Mouse (Mus musculus): ENCODE data around the gene Rere.
"Not testable (repeated sequence)": the region's sequence is repeated elsewhere in the genome, so short reads cannot be mapped to it uniquely, and the experiment has no call there.

Rere gene

GRCm38 (mm10) chr4:150255181-150255580 lies 26.3 kb upstream of the Rere start:
- no peak for DNase-seq

GRCm38 (mm10) chr4:150257252-150258204 lies 23.9 kb upstream of the Rere start:
- peak; percentile 90 for DNase-seq

- no peak for DNase-seq
Observed at GRCm38 (mm10) chr4:150258388-150258787, 23.1 kb upstream of the Rere start.

DNA sequence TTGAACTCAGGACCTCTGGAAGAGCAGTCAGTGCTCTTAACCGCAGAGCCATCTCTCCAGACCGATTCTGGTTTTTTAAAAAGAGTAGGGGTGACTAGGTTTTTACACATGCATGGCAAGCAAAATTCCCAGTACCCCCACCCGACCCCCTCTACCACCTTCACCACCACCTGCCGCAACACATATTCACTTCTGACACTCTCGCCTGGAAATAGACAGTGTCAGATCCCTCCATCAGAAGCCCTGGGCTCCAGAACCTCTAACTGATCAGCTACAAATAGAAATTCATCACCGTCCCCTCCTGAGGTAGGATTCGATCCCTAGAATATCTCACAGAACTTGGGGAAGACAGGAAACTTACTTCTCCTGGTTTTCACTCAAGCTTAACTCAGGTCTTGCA lies 21.9 kb upstream of the Rere start:
- no peak for DNase-seq

DNA sequence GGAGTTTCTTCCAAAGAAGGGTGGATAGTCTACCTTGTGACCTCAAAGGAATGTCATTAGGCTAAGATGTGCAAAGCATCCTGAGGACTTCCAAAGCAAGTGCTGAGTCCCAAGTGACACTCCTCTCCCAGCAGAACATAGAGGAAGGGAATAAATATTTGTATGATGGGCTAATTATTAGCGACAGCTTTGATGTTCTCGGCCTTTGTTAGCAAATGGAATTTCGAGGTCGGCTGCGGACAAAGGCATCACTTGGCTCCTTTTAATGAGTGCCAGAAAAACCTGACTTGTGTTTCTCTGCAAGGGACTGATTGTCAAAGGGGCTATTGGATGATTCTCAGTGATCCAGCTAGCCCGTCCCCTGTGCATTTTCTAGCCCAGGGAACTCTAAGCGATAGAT lies 21.3 kb upstream of the Rere start:
- no peak for DNase-seq

DNA sequence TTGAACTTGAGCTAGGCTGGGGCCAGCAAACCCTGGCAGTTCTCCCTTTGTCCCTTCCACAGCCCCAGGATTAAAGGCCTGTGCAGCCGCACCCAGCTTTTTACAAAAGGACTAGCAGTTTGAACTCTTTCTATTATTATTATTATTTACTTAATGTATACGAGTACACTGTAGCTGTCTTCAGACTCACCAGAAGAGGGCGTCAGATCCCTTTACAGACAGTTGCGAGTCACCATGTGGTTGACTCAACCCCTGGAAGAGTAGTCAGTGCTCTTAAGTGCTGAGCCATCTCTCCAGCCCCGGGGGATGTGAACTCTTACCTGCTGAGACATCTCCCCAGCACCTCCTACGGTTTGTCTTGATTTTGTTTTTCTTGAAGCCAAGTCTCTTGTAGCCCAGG lies 20.7 kb upstream of the Rere start:
- no peak for DNase-seq

DNA sequence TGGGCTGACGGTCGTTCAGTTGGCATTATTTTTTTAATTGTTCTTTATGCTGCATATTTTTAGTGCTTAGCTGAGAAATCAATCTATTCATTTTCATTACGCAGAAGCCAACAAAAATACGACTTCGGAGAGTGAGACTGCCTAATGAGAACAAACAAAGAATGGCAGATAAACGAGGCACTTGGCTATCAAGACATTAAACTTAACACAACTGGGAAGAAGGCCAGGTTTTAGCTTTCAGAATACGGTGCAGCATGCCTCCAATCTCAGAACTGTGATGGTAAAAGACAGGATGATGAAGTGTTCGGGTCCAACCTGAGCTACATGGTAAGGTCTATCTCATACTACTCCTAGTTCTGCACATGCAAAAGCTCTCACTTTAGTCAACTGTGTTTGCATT lies 19.1 kb upstream of the Rere start:
- no peak for DNase-seq

GRCm38 (mm10) chr4:150264903-150265302 lies 16.5 kb upstream of the Rere start:
- peak; percentile 64 for DNase-seq

GRCm38 (mm10) chr4:150265471-150265870 lies 16.0 kb upstream of the Rere start:
- DNase-seq = no peak

DNA sequence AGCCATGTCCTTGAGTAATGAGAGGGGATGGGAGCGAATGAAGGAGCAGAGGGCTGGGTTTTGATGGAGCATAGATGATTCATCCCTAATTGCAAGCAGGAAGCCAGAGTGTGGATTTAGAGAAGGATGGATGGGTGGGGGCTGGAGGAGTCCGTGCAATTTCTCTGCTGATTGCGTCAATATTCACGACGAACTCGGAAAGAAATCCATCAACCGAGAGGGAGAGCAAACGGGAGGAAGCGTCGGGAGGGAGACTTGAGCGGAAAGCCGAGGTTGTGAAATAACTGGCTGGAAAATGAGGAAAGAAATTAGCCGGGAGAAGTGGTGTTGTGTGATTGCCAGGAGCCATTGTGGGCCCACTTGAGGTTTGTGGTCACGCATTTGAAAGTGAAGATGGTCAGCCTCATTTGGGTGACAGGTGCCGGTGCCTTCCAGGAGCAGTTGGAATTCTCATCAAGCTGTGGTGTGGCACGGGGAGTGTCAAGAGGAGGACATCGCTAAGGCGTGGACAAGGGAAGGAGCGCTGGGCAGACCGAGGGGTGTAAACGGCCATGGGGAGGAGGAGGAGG lies 14.7 kb upstream of the Rere start:
- no peak for DNase-seq

DNA sequence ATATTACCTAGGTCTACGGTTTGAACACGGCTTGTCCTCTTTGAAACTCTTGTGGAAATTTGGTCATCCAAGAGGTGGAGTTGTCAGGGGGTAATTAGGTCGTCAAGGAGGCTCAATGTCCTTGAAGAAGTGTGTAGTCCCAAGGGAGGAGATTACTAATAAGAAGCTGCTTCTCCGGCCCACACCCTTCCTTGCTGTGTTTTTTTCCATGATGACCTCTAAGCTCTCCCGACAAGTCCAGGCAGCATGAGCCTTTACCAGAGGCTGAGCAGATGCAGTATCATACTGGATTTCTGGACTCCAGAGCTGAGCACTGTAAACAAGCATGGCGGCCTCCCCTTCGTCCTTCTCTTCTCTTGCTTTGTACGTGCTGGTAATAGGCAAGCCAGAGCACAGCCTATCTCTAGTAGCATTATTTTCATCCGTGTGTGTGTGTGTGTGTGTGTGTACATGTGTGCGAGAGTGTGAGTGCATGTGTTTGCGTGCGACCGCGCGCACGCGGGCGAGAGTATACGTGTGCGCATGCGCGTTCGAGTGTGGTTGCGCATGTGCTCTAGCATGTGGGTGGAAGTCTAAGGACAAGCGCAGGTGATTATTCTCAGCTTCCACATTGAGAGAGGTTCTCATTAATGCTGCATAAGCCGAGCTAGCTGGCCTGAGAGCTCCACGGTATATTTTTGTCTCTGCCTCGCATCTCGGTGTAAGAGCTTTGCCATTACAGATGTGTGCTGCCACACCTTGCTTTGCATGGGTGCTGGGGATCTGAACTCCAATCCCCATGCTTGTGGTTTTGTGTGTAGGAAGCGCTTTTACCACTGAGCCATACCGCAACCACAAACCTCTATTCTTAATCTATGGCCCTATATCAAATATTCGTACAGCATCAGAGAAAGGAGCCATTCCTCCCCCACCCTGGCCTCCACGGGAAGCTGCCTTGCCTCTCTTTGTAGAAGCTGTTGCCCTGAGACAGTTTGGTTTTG lies 12.5 kb upstream of the Rere start:
- DNase-seq = no peak

DNA sequence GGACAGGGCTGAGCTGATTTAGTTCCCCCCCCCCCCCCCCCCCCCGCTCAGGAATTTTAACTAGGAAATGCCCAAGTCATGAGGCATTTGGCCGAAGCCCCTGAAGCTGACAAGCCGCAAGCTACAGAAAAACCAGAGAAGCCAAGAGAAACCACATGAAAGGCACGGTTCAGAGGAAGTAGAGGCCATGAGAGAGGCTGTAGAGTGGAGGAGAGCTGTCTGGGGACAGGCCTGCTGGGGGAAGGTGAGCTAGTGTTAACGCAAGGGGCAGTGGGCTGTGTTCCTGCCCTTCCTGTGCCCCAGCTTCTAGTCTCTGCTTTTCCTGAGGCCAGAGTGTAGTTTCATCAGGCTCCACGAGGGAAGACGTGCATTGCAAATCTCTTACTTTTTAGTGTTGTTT lies 11.8 kb upstream of the Rere start:
- DNase-seq = no peak

- not testable (repeated sequence) for DNase-seq
Observed at GRCm38 (mm10) chr4:150270718-150271117, 10.7 kb upstream of the Rere start.

- peak; percentile 96 for DNase-seq
Observed at GRCm38 (mm10) chr4:150272725-150273124, 8.7 kb upstream of the Rere start.

- DNase-seq = no peak
Observed at GRCm38 (mm10) chr4:150275531-150275930, 5.9 kb upstream of the Rere start.

- DNase-seq = not testable (repeated sequence)
Observed at GRCm38 (mm10) chr4:150279336-150279735, 2.1 kb upstream of the Rere start.

GRCm38 (mm10) chr4:150280002-150280401 lies 1.4 kb upstream of the Rere start:
- DNase-seq = no peak

GRCm38 (mm10) chr4:150280459-150280858 lies 987 bp upstream of the Rere start:
- peak; percentile 38 for DNase-seq

DNA sequence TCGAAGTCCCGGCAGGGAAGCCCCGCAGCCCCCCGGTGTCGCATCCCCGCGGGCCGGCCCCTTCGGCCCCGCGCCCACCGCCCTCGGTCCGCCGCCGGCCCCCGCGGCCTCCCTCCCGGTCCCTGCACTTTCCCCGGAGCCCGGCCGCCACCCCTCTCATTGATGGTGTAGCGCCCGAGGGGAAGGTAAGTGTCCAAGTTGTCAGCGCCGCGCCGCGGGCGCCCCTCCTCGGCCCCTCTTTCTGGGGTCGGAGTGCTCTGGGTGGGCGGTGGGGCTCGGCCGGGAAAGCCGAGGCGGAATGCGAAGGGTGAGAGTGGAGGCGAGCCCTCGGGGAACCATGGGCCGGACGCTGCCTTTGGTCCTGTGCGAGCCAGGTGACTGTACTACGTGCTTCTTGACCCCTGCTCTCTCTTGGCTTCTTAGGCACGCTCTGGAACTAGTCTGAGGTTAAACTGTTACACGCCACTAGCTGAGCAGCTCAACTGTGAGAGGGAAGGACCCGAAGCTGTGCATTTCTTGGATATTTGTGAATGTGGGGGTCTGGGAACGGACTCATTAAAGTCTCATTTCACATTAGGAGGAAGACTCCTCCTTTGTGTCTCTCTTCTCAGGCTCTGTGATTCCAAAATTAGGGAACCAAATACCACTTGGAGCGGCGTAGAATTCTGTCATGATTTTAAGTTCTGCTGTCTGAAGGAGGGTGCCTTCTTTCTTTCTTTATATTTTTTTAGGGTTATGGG lies 615 bp downstream of the Rere start:
- peak; percentile 89 for DNase-seq

DNA sequence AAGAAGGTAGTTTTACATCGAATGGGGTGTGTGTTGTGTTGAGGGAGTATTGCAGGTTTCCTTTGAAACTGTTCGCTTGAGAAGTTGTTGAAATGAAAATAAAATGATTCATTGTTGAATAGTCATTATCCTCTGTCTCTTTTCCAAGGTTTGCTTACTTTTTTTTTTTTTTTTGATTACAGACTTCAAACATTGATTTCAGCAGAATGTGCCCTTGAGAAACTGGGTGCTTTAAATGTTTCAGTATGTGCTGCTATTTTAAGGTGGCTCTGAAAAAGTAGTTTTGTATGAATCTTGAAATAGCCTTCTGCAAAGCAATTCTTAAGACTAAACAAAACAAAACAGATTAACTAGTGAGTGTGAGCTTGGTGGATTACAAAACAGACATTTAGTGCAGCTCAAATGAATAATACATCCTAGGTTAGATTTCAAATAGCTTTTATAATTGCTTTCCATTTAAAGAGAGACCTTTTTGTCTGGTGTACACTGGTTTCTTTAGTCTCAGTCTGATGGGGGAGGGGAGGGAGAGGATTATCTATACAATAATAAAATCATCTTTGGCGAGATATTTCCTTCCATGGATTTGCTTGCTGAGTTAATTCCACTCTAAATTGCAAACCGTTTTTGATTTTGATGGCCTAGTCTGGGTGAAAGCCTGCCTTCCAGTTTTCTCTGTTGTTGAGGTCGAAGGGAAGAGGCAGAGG lies 1.3 kb downstream of the Rere start:
- no peak for DNase-seq

DNA sequence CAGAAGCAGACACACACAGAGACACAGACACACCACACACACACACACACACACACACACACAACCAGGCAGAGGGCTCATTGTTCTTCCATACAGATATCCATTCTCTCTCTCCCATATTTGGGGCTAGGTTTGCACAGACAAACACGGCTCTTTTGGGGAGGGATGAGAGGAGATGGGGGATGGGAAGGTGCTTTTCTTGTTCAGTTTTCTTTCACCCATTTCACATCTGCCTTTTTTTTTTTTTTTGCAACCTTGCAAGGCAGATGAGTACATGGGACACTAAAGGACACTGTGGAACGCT lies 1.8 kb downstream of the Rere start:
- DNase-seq = no peak

DNA sequence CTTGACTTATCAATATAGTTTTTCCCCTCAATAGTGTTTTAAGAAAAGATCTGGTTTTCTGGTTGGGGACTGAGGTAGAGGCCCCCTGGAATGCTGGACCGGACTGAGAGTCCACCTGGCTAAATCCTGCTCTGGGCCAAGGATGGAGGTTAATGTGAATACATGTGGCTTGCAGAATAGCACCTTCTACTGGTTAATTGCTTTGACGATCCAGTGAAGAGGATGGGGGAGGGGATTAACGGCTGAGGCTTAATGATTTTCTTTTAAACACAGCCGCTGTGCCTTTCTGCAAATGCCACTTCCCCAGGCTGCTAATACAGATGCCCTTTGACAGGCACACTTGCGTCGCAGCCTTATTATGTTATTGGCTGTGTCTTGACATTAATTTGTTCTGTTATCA lies 2.5 kb downstream of the Rere start:
- peak; percentile 93 for DNase-seq
